Comparison of ENCODE assay signal across 30 mouse cellular contexts in genomic region chr9:108525400-108525799, GRCm38 (mm10). TPM values are rescaled to one million over a fixed set of nuclear protein-coding genes. Genes with fewer than 3 reads are reported as not detected.
DNase-seq lines count a peak whose midpoint lies in the region; ATAC-seq lines count a peak whose summit lies in the region.
"Had no signal": no experiment of that assay in that cellular context is flagged by ENCODE, and none has a peak within 500 bp of the region (broad histone marks: within the 10 kb centered on the region; RNA-seq: fewer than 3 reads in every experiment).

No protein-coding gene starts in this region.

- peak; percentile 53 for DNase-seq in adrenal gland, postnatal 14 days
- DNase-seq in adrenal gland, adult (ENCODE audit: inconsistent age in 2 of 2, low spot score in 1 of 2), result no peak
- DNase-seq in heart, adult 11 months, result peak; percentile 82
- no peak for DNase-seq in heart, postnatal 4 days
- peak; percentile 69 for DNase-seq in midbrain, embryonic 11.5 days (ENCODE audit: low spot score, missing footprints)
- DNase-seq in brain, adult 2 months (ENCODE audit: low read depth, low spot score), result peak; percentile 13
- no peak for DNase-seq in yolk sac, embryonic 10.5 days (ENCODE audit: low spot score)
- DNase-seq: adrenal gland, postnatal 25 days; cerebellum, adult 11 months; cerebellum, adult 2 months; cerebellum, adult 9-11 months; cerebellum, postnatal 25 days; gastrocnemius, postnatal 10 days; heart, adult 18-20 months; kidney, adult 11 months; kidney, adult 8-10 months had no signal

- no peak for ATAC-seq in midbrain, embryonic 11.5 days (ENCODE audit: low FRiP score)
- ATAC-seq in midbrain, embryonic 13.5 days, result no peak
- ATAC-seq: CD4-positive, CD25-positive, alpha-beta regulatory T cell, adult 4 months; forebrain, embryonic 15.5 days; hindbrain, embryonic 16.5 days; intestine, embryonic 15.5 days; Patski had no signal

- 82% methylated on average over 3 of the region's 3 CpGs for WGBS in midbrain, embryonic 11.5 days
- WGBS in midbrain, embryonic 13.5 days, result 91% methylated on average over 3 of the region's 3 CpGs

- H3K9ac ChIP-seq in midbrain, embryonic 11.5 days (ENCODE audit: low read length), result no peak overlapping the region
- no peak overlapping the region for H3K9ac ChIP-seq in midbrain, embryonic 13.5 days (replicated peaks)
- H3K9ac ChIP-seq: embryonic facial prominence, embryonic 13.5 days; forebrain, embryonic 12.5 days; forebrain, embryonic 15.5 days; hindbrain, embryonic 13.5 days; intestine, embryonic 15.5 days had no signal

- H3K9me3 ChIP-seq in midbrain, embryonic 11.5 days (ENCODE audit: control insufficient read depth, low read length), result no peaks in the 10 kb centered on the region
- H3K9me3 ChIP-seq in midbrain, embryonic 13.5 days, result no peaks in the 10 kb centered on the region
- H3K9me3 ChIP-seq: embryonic facial prominence, embryonic 10.5 days; embryonic facial prominence, embryonic 13.5 days; forebrain, embryonic 12.5 days; forebrain, embryonic 15.5 days; G1E; hindbrain, embryonic 10.5 days; hindbrain, embryonic 13.5 days; intestine, embryonic 15.5 days had no signal

- H3K4me1 ChIP-seq in midbrain, embryonic 11.5 days (ENCODE audit: control insufficient read depth, insufficient read depth, low read length), result no peaks in the 10 kb centered on the region
- peaks cover 13% of the 10 kb centered on the region for H3K4me1 ChIP-seq in midbrain, embryonic 13.5 days (replicated peaks)
- H3K4me1 ChIP-seq: embryonic facial prominence, embryonic 10.5 days; embryonic facial prominence, embryonic 13.5 days; hindbrain, embryonic 10.5 days; intestine, embryonic 15.5 days had no signal

- H3K27me3 ChIP-seq in midbrain, embryonic 11.5 days (ENCODE audit: control insufficient read depth, insufficient read depth, low read length), result no peaks in the 10 kb centered on the region
- no peaks in the 10 kb centered on the region for H3K27me3 ChIP-seq in midbrain, embryonic 13.5 days
- H3K27me3 ChIP-seq: embryonic facial prominence, embryonic 13.5 days; forebrain, embryonic 12.5 days; forebrain, embryonic 15.5 days; hindbrain, embryonic 13.5 days; intestine, embryonic 15.5 days; Patski had no signal

- no peak overlapping the region for H3K4me3 ChIP-seq in midbrain, embryonic 11.5 days (ENCODE audit: low read depth, low read length)
- no peak overlapping the region for H3K4me3 ChIP-seq in midbrain, embryonic 13.5 days (replicated peaks)
- H3K4me3 ChIP-seq: embryonic facial prominence, embryonic 10.5 days; embryonic facial prominence, embryonic 13.5 days; erythroblast, embryonic 14.5 days; forebrain, embryonic 12.5 days; forebrain, embryonic 15.5 days; hindbrain, embryonic 10.5 days; hindbrain, embryonic 13.5 days; intestine, embryonic 15.5 days had no signal

- H3K4me2 ChIP-seq in midbrain, embryonic 11.5 days, result no peak overlapping the region
- no peak overlapping the region for H3K4me2 ChIP-seq in midbrain, embryonic 13.5 days (replicated peaks)
- H3K4me2 ChIP-seq: embryonic facial prominence, embryonic 13.5 days; forebrain, embryonic 12.5 days; forebrain, embryonic 15.5 days; heart, embryonic 11.5 days; hindbrain, embryonic 13.5 days; intestine, embryonic 15.5 days had no signal

- H3K36me3 ChIP-seq in midbrain, embryonic 11.5 days (ENCODE audit: control insufficient read depth, insufficient read depth, low read length), result peaks cover 8% of the 10 kb centered on the region; the same call in 1 of the 2 replicates
- H3K36me3 ChIP-seq in midbrain, embryonic 13.5 days, result peaks cover 30% of the 10 kb centered on the region

- no peak overlapping the region for H3K27ac ChIP-seq in midbrain, embryonic 11.5 days (ENCODE audit: low read depth, low read length)
- no peak overlapping the region for H3K27ac ChIP-seq in midbrain, embryonic 13.5 days
- H3K27ac ChIP-seq: embryonic facial prominence, embryonic 10.5 days; embryonic facial prominence, embryonic 13.5 days; forebrain, embryonic 12.5 days; forebrain, embryonic 15.5 days; hindbrain, embryonic 10.5 days; hindbrain, embryonic 13.5 days; intestine, embryonic 15.5 days had no signal

RNA-seq across cellular contexts. Expression of gene Qrich1, which starts 8.8 kb away (rescaled TPM):
- total RNA-seq in adrenal gland, postnatal 14 days (2021), result 114 and 125 TPM in 2 replicates
- 10 to 100 TPM; 93.5 to 94.0 TPM for total RNA-seq in heart, postnatal 4 days (2021)
- polyA plus RNA-seq in midbrain, embryonic 11.5 days (2014; fragmentation: Nextera tagmentation; extraction: Ambion mirVana), result 160 and 175 TPM in 2 replicates
- polyA plus RNA-seq in midbrain, embryonic 13.5 days (2015; fragmentation: Nextera tagmentation; extraction: Ambion mirVana), result 141 and 146 TPM in 2 replicates

RNA-seq across cellular contexts. Expression of gene Qars, which starts 17.9 kb away (rescaled TPM):
- 179 and 190 TPM in 2 replicates for total RNA-seq in adrenal gland, postnatal 14 days (2021)
- total RNA-seq in heart, postnatal 4 days (2021), result 10 to 100 TPM; 75.7 to 83.6 TPM
- polyA plus RNA-seq in midbrain, embryonic 11.5 days (2014; fragmentation: Nextera tagmentation; extraction: Ambion mirVana), result 103 TPM in 2 replicates
- 70.2 and 70.5 TPM in 2 replicates for polyA plus RNA-seq in midbrain, embryonic 13.5 days (2015; fragmentation: Nextera tagmentation; extraction: Ambion mirVana)

RNA-seq across cellular contexts. Expression of gene Impdh2, which starts 34.7 kb away (rescaled TPM):
- total RNA-seq in adrenal gland, postnatal 14 days (2021), result 99.2 and 110 TPM in 2 replicates
- total RNA-seq in heart, postnatal 4 days (2021), result 10 to 100 TPM; 77.5 to 79.6 TPM
- polyA plus RNA-seq in midbrain, embryonic 11.5 days (2014; fragmentation: Nextera tagmentation; extraction: Ambion mirVana), result 182 and 186 TPM in 2 replicates
- 108 and 115 TPM in 2 replicates for polyA plus RNA-seq in midbrain, embryonic 13.5 days (2015; fragmentation: Nextera tagmentation; extraction: Ambion mirVana)

RNA-seq across cellular contexts. Expression of gene Usp19, which starts 35.0 kb away (rescaled TPM):
- 163 and 175 TPM in 2 replicates for total RNA-seq in adrenal gland, postnatal 14 days (2021)
- 100 to 1,000 TPM; 108 to 109 TPM for total RNA-seq in heart, postnatal 4 days (2021)
- polyA plus RNA-seq in midbrain, embryonic 11.5 days (2014; fragmentation: Nextera tagmentation; extraction: Ambion mirVana), result 62.2 and 63.0 TPM in 2 replicates
- polyA plus RNA-seq in midbrain, embryonic 13.5 days (2015; fragmentation: Nextera tagmentation; extraction: Ambion mirVana), result 75.9 and 91.9 TPM in 2 replicates

RNA-seq across cellular contexts. Expression of gene Ndufaf3, which starts 41.8 kb away (rescaled TPM):
- total RNA-seq in adrenal gland, postnatal 14 days (2021), result 55.5 and 67.2 TPM in 2 replicates
- total RNA-seq in heart, postnatal 4 days (2021), result 10 to 100 TPM; 57.0 to 64.2 TPM
- 51.7 and 51.9 TPM in 2 replicates for polyA plus RNA-seq in midbrain, embryonic 11.5 days (2014; fragmentation: Nextera tagmentation; extraction: Ambion mirVana)
- 73.7 and 79.2 TPM in 2 replicates for polyA plus RNA-seq in midbrain, embryonic 13.5 days (2015; fragmentation: Nextera tagmentation; extraction: Ambion mirVana)

Comparison
In these comparisons a context has a peak if more than half of its experiments do, and no peak if none do; other contexts are left out.
1. DNase-seq: peak in adrenal gland, postnatal 14 days (single experiment), heart, adult 11 months (single experiment), midbrain, embryonic 11.5 days (single experiment) and brain, adult 2 months (single experiment); none in adrenal gland, adult (0 of 2), heart, postnatal 4 days (single experiment) and yolk sac, embryonic 10.5 days (single experiment).